Mouse (Mus musculus): ENCODE results near the gene Aox1.
"Not testable (repeated sequence)": the region's sequence is repeated elsewhere in the genome, so short reads cannot be mapped to it uniquely, and the experiment has no call there.

Gene Aox1

GRCm38 (mm10) chr1:58029636-58030117 lies at the start of gene Aox1:
Gene Aox1 (plus strand): TSS chr1:58029931.
- DNase-seq (ENCODE audit: extremely low spot score, low read depth, low spot score): no peak

GRCm38 (mm10) chr1:57989052-57989600 lies 40.6 kb upstream of the Aox1 start:
- DNase-seq (ENCODE audit: extremely low spot score, low read depth, low spot score): no peak

- no peak for DNase-seq (ENCODE audit: extremely low spot score, low read depth, low spot score)
These were observed 38.5 kb upstream of the Aox1 start for GRCm38 (mm10) chr1:57991277-57991676.

- peak; percentile 87 for DNase-seq (ENCODE audit: extremely low spot score, low read depth, low spot score)
These were observed 34.1 kb upstream of the Aox1 start, which contains the start of gene Sgo2a for GRCm38 (mm10) chr1:57995432-57996132. Gene Sgo2a (plus strand): TSS chr1:57995971.

- no peak for DNase-seq (ENCODE audit: extremely low spot score, low read depth, low spot score)
These were observed 33.6 kb upstream of the Aox1 start for GRCm38 (mm10) chr1:57996133-57996615.

- no peak for DNase-seq (ENCODE audit: extremely low spot score, low read depth, low spot score)
These were observed 31.6 kb upstream of the Aox1 start for GRCm38 (mm10) chr1:57998146-57998545.

GRCm38 (mm10) chr1:58006388-58006787 lies 23.3 kb upstream of the Aox1 start:
- DNase-seq (ENCODE audit: extremely low spot score, low read depth, low spot score): not testable (repeated sequence)

- no peak for DNase-seq (ENCODE audit: extremely low spot score, low read depth, low spot score)
These were observed 10.9 kb upstream of the Aox1 start, which contains the start of gene Kctd18 for GRCm38 (mm10) chr1:58018856-58019255. Gene Kctd18 (minus strand): TSS chr1:58018956.

- no peak for DNase-seq (ENCODE audit: extremely low spot score, low read depth, low spot score)
These were observed 2.0 kb upstream of the Aox1 start for GRCm38 (mm10) chr1:58027707-58028106.

GRCm38 (mm10) chr1:58030156-58030871 lies 583 bp downstream of the Aox1 start:
- DNase-seq (ENCODE audit: extremely low spot score, low read depth, low spot score): no peak

GRCm38 (mm10) chr1:58031160-58031769 lies 1.5 kb downstream of the Aox1 start:
- peak; percentile 42 for DNase-seq (ENCODE audit: extremely low spot score, low read depth, low spot score)

GRCm38 (mm10) chr1:58037306-58037705 lies 7.6 kb downstream of the Aox1 start:
- not testable (repeated sequence) for DNase-seq (ENCODE audit: extremely low spot score, low read depth, low spot score)

GRCm38 (mm10) chr1:58045076-58045475 lies 15.3 kb downstream of the Aox1 start:
- DNase-seq (ENCODE audit: extremely low spot score, low read depth, low spot score): no peak

GRCm38 (mm10) chr1:58045546-58045945 lies 15.8 kb downstream of the Aox1 start:
- no peak for DNase-seq (ENCODE audit: extremely low spot score, low read depth, low spot score)

- no peak for DNase-seq (ENCODE audit: extremely low spot score, low read depth, low spot score)
These were observed 17.1 kb downstream of the Aox1 start for GRCm38 (mm10) chr1:58046721-58047290.

- no peak for DNase-seq (ENCODE audit: extremely low spot score, low read depth, low spot score)
These were observed 19.4 kb downstream of the Aox1 start for GRCm38 (mm10) chr1:58049126-58049525.

- no peak for DNase-seq (ENCODE audit: extremely low spot score, low read depth, low spot score)
These were observed 25.9 kb downstream of the Aox1 start for GRCm38 (mm10) chr1:58055598-58055997.

GRCm38 (mm10) chr1:58056074-58056807 lies 26.5 kb downstream of the Aox1 start:
- DNase-seq (ENCODE audit: extremely low spot score, low read depth, low spot score): no peak

- no peak for DNase-seq (ENCODE audit: extremely low spot score, low read depth, low spot score)
These were observed 27.2 kb downstream of the Aox1 start for GRCm38 (mm10) chr1:58056939-58057338.

GRCm38 (mm10) chr1:58058846-58059245 lies 29.1 kb downstream of the Aox1 start:
- DNase-seq (ENCODE audit: extremely low spot score, low read depth, low spot score): no peak

Measured in hindlimb bud, embryonic 11.5 days (tissue).